Mouse (Mus musculus) limb, embryonic 14.5 days (tissue): ENCODE results near the gene Arl6ip5. TPM values are rescaled to one million over a fixed set of nuclear protein-coding genes. Genes with fewer than 3 reads are reported as not detected.

ENCODE experiments used
- ATAC-seq: fragments of 200-750 bp; cut with Nextera tagmentation; 2 replicates; pipeline ENCODE4 v1.8.0; 2017; ENCODE audit warnings: low read depth, moderate number of reproducible peaks, moderate TSS enrichment; ENCODE audit not compliant: low FRiP score
- DNase-seq: peaks from one replicate; pipeline ENCODE4 v3.0.0-alpha.2; 2015; ENCODE audit warnings: low spot score
- H3K27ac ChIP-seq: fragments of 300-500 bp; sonication (generic); replicated peaks from 2 replicates; pipeline ENCODE4 v1.5.1; 2014; ENCODE audit warnings: low read depth, mild to moderate bottlenecking, low read length, moderate library complexity, mixed read lengths
- H3K27me3 ChIP-seq: fragments of 300-500 bp; sonication (generic); 2 replicates; pipeline ENCODE4 v1.6.1; 2014; ENCODE audit warnings: low read length, mixed read lengths; ENCODE audit not compliant: control insufficient read depth, insufficient read depth
- H3K36me3 ChIP-seq: fragments of 300-500 bp; sonication (generic); 2 replicates; pipeline ENCODE4 v1.6.1; 2014; ENCODE audit warnings: mild to moderate bottlenecking, low read length, moderate library complexity, mixed read lengths; ENCODE audit not compliant: control insufficient read depth, insufficient read depth
- H3K4me1 ChIP-seq: fragments of 300-500 bp; sonication (generic); 2 replicates; pipeline ENCODE4 v1.6.1; 2014; ENCODE audit warnings: antibody characterized with exemption, low read length, mixed read lengths; ENCODE audit not compliant: control insufficient read depth, insufficient read depth
- H3K4me2 ChIP-seq: fragments of 300-500 bp; sonication (generic); replicated peaks from 2 replicates; pipeline ENCODE4 v1.6.1; 2014; ENCODE audit warnings: low read depth, mild to moderate bottlenecking, low read length, moderate library complexity; ENCODE audit not compliant: severe bottlenecking
- H3K4me3 ChIP-seq: fragments of 300-500 bp; sonication (generic); replicated peaks from 2 replicates; pipeline ENCODE4 v1.5.1; 2014; ENCODE audit warnings: low read length
- H3K9ac ChIP-seq: fragments of 300-500 bp; sonication (generic); 2 replicates; pipeline ENCODE4 v1.6.1; 2014; ENCODE audit warnings: mild to moderate bottlenecking, low read depth, low read length, moderate library complexity; ENCODE audit not compliant: severe bottlenecking
- H3K9me3 ChIP-seq: fragments of 300-500 bp; sonication (generic); 2 replicates; pipeline ENCODE4 v1.6.1; 2016; ENCODE audit warnings: low read length; ENCODE audit not compliant: control insufficient read depth
- POLR2A ChIP-seq: fragments of 200-500 bp; IDR thresholded peaks from 2 replicates; pipeline ENCODE4 v1.8.0; 2012; ENCODE audit warnings: inconsistent platforms, mild to moderate bottlenecking, moderate library complexity, borderline replicate concordance; ENCODE audit not compliant: insufficient read depth, insufficient read length; ENCODE audit errors: extremely low read depth
- WGBS: fragments of 180-500 bp; shearing (Covaris S2); extraction: QIAGEN DNeasy Blood & Tissue Kit; methylation state at CpG from one replicate; pipeline ENCODE4 v1.1.7; 2014; 5-methylcytosine and 5-hydroxymethylcytosine counted together
- polyA plus RNA-seq, 2 experiments: library from polyadenylated mRNA; depleted of rRNA in 1 of 2; stranded (reverse) in 1 of 2; unstranded in 1 of 2; fragments of >200 nt; fragmentation: Nextera tagmentation in 1 of 2; extraction: Ambion mirVana in 1 of 2; gene quantifications; 2 replicates each; pipeline versions ENCODE4 v1.2.1 to v1.2.3; 2012 to 2014

Gene Arl6ip5
- polyA plus RNA-seq, 2 experiments, result 49.1 to 81.3 TPM

- no peak for DNase-seq
- no peak overlapping the region for H3K9ac ChIP-seq
- ATAC-seq, result no peak
- peaks cover 16% of the 10 kb centered on the region for H3K4me1 ChIP-seq
- no peak overlapping the region for H3K27ac ChIP-seq
- WGBS, result 39% methylated on average over 3 of the region's 3 CpGs
- H3K4me2 ChIP-seq, result no peak overlapping the region
- no peaks in the 10 kb centered on the region for H3K27me3 ChIP-seq
- H3K4me3 ChIP-seq, result no peak overlapping the region
- H3K36me3 ChIP-seq, result no peaks in the 10 kb centered on the region
- TF ChIP-seq POLR2A, result no peak
- no peaks in the 10 kb centered on the region for H3K9me3 ChIP-seq
These were observed 2.1 kb upstream of the Arl6ip5 start for GRCm38 (mm10) chr6:97208406-97208805.

- H3K4me3 ChIP-seq, result no peak overlapping the region
- H3K9ac ChIP-seq, result no peak overlapping the region
- WGBS, result 55% methylated on average over 3 of the region's 3 CpGs
- H3K36me3 ChIP-seq, result no peaks in the 10 kb centered on the region
- H3K4me2 ChIP-seq, result no peak overlapping the region
- no peak overlapping the region for H3K27ac ChIP-seq
- DNase-seq (no peak), ATAC-seq (no peak)
- peaks cover 12% of the 10 kb centered on the region for H3K4me1 ChIP-seq
- no peaks in the 10 kb centered on the region for H3K9me3 ChIP-seq
- no peak for TF ChIP-seq POLR2A
- no peaks in the 10 kb centered on the region for H3K27me3 ChIP-seq
These were observed 1.3 kb upstream of the Arl6ip5 start for GRCm38 (mm10) chr6:97209201-97209600.

GRCm38 (mm10) chr6:97209751-97210150, 738 bp upstream of the Arl6ip5 start:
- H3K4me3 ChIP-seq, result no peak overlapping the region
- no peak for DNase-seq
- no peak for TF ChIP-seq POLR2A
- ATAC-seq, result no peak
- no peaks in the 10 kb centered on the region for H3K27me3 ChIP-seq
- no peaks in the 10 kb centered on the region for H3K9me3 ChIP-seq
- H3K9ac ChIP-seq, result no peak overlapping the region
- WGBS, result 82% methylated on average over 4 of the region's 4 CpGs
- H3K4me1 ChIP-seq, result peaks cover 9% of the 10 kb centered on the region
- H3K4me2 ChIP-seq, result no peak overlapping the region
- H3K36me3 ChIP-seq, result no peaks in the 10 kb centered on the region
- no peak overlapping the region for H3K27ac ChIP-seq

- Histone ChIP-seq H3K36me3 (no peaks in the 10 kb centered on the region), H3K9me3 (no peaks in the 10 kb centered on the region), H3K4me3 (peak overlapping the region; percentile 64), H3K4me1 (peaks cover 9% of the 10 kb centered on the region), H3K27me3 (no peaks in the 10 kb centered on the region), H3K4me2 (peak overlapping the region; percentile 89), H3K27ac (no peak overlapping the region), H3K9ac (peak overlapping the region; percentile 70)
- DNase-seq (peak; percentile 16), ATAC-seq (no peak; the same call in 1 of the 2 replicates)
- no peak for TF ChIP-seq POLR2A
- 6% methylated on average over 22 of the region's 22 CpGs for WGBS
These were observed 593 bp downstream of the Arl6ip5 start for GRCm38 (mm10) chr6:97210962-97211601.

- H3K4me3 ChIP-seq, result peak overlapping the region; percentile 64; the same call in 1 of the 2 replicates
- 72% methylated on average over 12 of the region's 12 CpGs for WGBS
- TF ChIP-seq POLR2A, result no peak
- H3K9ac ChIP-seq, result no peak overlapping the region
- ATAC-seq, result no peak
- H3K9me3 ChIP-seq, result no peaks in the 10 kb centered on the region
- H3K4me1 ChIP-seq, result peaks cover 9% of the 10 kb centered on the region
- DNase-seq, result no peak
- peak overlapping the region; percentile 89; the same call in 1 of the 2 replicates for H3K4me2 ChIP-seq
- no peak overlapping the region for H3K27ac ChIP-seq
- no peaks in the 10 kb centered on the region for H3K36me3 ChIP-seq
- no peaks in the 10 kb centered on the region for H3K27me3 ChIP-seq
These were observed 1.5 kb downstream of the Arl6ip5 start for GRCm38 (mm10) chr6:97211981-97212380.
